Mouse (Mus musculus) limb, embryonic 10.5 days (tissue): ENCODE measurements around the gene Ccsap. TPM values are rescaled to one million over a fixed set of nuclear protein-coding genes. Genes with fewer than 3 reads are reported as not detected.

Experiments
- DNase-seq: peaks from one replicate; pipeline ENCODE4 v3.0.0-alpha.2; 2017; ENCODE audit warnings: low spot score
- H3K27ac ChIP-seq: fragments of 300-500 bp; sonication (generic); 2 replicates; pipeline ENCODE4 v1.5.1; 2016; ENCODE audit warnings: mild to moderate bottlenecking
- H3K27me3 ChIP-seq: fragments of 300-500 bp; sonication (generic); 2 replicates; pipeline ENCODE4 v1.6.1; 2016; ENCODE audit warnings: low read depth, mild to moderate bottlenecking; ENCODE audit not compliant: poor library complexity, severe bottlenecking
- H3K36me3 ChIP-seq: fragments of 300-500 bp; sonication (generic); 2 replicates; pipeline ENCODE4 v1.6.1; 2016; ENCODE audit warnings: mild to moderate bottlenecking, moderate library complexity
- H3K4me1 ChIP-seq: fragments of 300-500 bp; sonication (generic); 2 replicates; pipeline ENCODE4 v1.6.1; 2016
- H3K4me3 ChIP-seq: fragments of 300-500 bp; sonication (generic); 2 replicates; pipeline ENCODE4 v1.5.1; 2016; ENCODE audit warnings: mild to moderate bottlenecking, moderate library complexity
- H3K9me3 ChIP-seq: fragments of 300-500 bp; sonication (generic); replicated peaks from 2 replicates; pipeline ENCODE4 v1.6.1; 2016; ENCODE audit warnings: mild to moderate bottlenecking
- WGBS: fragments of 180-500 bp; shearing (Covaris S2); methylation state at CpG from one replicate; pipeline ENCODE4 v1.1.7; 2016; 5-methylcytosine and 5-hydroxymethylcytosine counted together
- polyA plus RNA-seq: library from polyadenylated mRNA; unstranded; fragments of >200 nt; fragmentation: Nextera tagmentation; extraction: Ambion mirVana; gene quantifications from 2 replicates; pipeline ENCODE4 v1.2.1, GENCODE M21; 2016

Ccsap gene
- polyA plus RNA-seq, 1 experiment from 2014 or later = 6.1 TPM

- Histone ChIP-seq H3K36me3 (peaks cover 13% of the 10 kb centered on the region), H3K4me1 (peaks cover 34% of the 10 kb centered on the region), H3K4me3 (peak overlapping the region; percentile 93), H3K27ac (peak overlapping the region; percentile 95; the same call in 1 of the 2 replicates), H3K27me3 (no peaks in the 10 kb centered on the region), H3K9me3 (no peaks in the 10 kb centered on the region)
- no peak for DNase-seq
- WGBS = 26% methylated on average over 14 of the region's 14 CpGs
Observed at GRCm38 (mm10) chr8:123807024-123807431, 53.0 kb downstream of the Ccsap start.

DNA sequence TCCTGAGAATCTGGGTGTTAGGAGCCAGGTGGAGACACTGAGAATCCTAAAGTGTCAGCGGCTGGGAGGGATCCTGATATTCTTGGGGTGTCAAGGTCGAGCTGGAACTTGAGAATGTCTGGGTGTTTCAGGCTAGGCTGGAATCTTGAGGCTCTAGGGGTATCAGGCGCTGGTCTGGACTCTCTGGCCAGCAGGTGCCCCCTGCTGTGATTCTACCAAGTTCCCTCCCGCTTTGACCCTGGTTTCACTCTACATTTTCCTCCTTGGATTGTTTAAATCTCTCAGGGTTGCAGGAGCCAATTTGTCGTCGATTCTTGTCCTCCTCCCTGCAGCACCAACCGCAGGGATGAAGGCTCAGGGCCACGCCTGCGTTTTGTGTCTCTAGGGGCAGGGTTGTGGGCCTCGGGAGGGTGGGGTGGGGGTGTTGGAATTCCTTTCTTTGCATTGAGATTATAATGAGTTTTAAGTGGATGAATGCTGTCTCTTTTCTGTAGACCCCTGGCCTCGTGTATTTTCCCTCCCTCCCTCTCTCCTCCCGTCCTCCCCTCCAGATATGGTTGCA lies 53.6 kb downstream of the Ccsap start:
- H3K27ac ChIP-seq = peak overlapping the region; percentile 95
- DNase-seq = no peak
- peaks cover 13% of the 10 kb centered on the region for H3K36me3 ChIP-seq
- WGBS = 3% methylated on average over 12 of the region's 12 CpGs
- H3K4me1 ChIP-seq = peaks cover 34% of the 10 kb centered on the region
- H3K9me3 ChIP-seq = no peaks in the 10 kb centered on the region
- H3K4me3 ChIP-seq = peak overlapping the region; percentile 93
- H3K27me3 ChIP-seq = no peaks in the 10 kb centered on the region

- Histone ChIP-seq H3K27me3 (no peaks in the 10 kb centered on the region), H3K27ac (peak within 1 kb of the TSS; percentile 95), H3K4me3 (peak within 1 kb of the TSS; percentile 93), H3K36me3 (peaks cover 13% of the 10 kb centered on the region), H3K4me1 (peaks cover 34% of the 10 kb centered on the region), H3K9me3 (no peaks in the 10 kb centered on the region)
- under 1% methylated on average over 47 of the region's 48 CpGs for WGBS
- DNase-seq = peak; percentile 93
Observed at GRCm38 (mm10) chr8:123805718-123806373, 54.2 kb downstream of the Ccsap start, which contains the start of gene Rab4a. Rab4a (plus strand) TSS chr8:123805985.

- peak overlapping the region; percentile 95 for H3K27ac ChIP-seq
- H3K27me3 ChIP-seq = no peaks in the 10 kb centered on the region
- peaks cover 36% of the 10 kb centered on the region for H3K4me1 ChIP-seq
- H3K36me3 ChIP-seq = peaks cover 12% of the 10 kb centered on the region
- 17% methylated on average over 15 of the region's 15 CpGs for WGBS
- no peaks in the 10 kb centered on the region for H3K9me3 ChIP-seq
- H3K4me3 ChIP-seq = peak overlapping the region; percentile 93
- no peak for DNase-seq
Observed at GRCm38 (mm10) chr8:123805209-123805717, 54.7 kb downstream of the Ccsap start.

DNA sequence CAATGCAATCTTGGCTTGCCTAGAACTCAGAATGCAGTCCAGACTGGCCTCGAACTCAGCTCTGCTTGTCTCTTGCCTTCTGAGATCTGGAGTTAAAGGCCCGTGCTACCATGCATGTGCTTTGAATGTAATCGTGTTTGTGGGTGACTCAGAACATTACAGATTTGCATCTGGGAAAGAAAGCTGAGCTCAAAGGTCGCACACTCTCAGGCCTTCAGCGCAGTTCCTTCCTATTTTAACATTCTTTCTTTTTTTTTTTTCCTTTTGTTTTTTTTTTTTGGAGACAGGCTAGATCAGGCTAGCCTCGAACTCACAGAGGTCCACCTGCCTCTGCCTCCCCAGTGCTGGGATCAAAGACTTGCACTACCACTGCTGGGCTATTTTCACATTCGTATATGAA lies 55.4 kb downstream of the Ccsap start:
- peaks cover 6% of the 10 kb centered on the region for H3K36me3 ChIP-seq
- H3K4me1 ChIP-seq = peaks cover 42% of the 10 kb centered on the region
- H3K27ac ChIP-seq = no peak overlapping the region
- whole genome bisulfite sequencing = 88% methylated on average over 7 of the region's 7 CpGs
- H3K4me3 ChIP-seq = no peak overlapping the region
- H3K9me3 ChIP-seq = no peaks in the 10 kb centered on the region
- DNase-seq = no peak
- no peaks in the 10 kb centered on the region for H3K27me3 ChIP-seq

GRCm38 (mm10) chr8:123803639-123804038 lies 56.4 kb downstream of the Ccsap start:
- H3K36me3 ChIP-seq = no peaks in the 10 kb centered on the region
- peaks cover 52% of the 10 kb centered on the region for H3K4me1 ChIP-seq
- 93% methylated on average over 1 of the region's 1 CpGs for WGBS
- no peak overlapping the region for H3K4me3 ChIP-seq
- no peaks in the 10 kb centered on the region for H3K9me3 ChIP-seq
- DNase-seq = no peak
- no peak overlapping the region for H3K27ac ChIP-seq
- no peaks in the 10 kb centered on the region for H3K27me3 ChIP-seq

- DNase-seq = no peak
- WGBS = 92% methylated on average over 2 of the region's 2 CpGs
- H3K27me3 ChIP-seq = no peaks in the 10 kb centered on the region
- H3K4me3 ChIP-seq = no peak overlapping the region
- peaks cover 42% of the 10 kb centered on the region for H3K4me1 ChIP-seq
- H3K27ac ChIP-seq = no peak overlapping the region
- no peaks in the 10 kb centered on the region for H3K9me3 ChIP-seq
- no peaks in the 10 kb centered on the region for H3K36me3 ChIP-seq
Observed at GRCm38 (mm10) chr8:123801538-123801937, 58.5 kb downstream of the Ccsap start.

DNA sequence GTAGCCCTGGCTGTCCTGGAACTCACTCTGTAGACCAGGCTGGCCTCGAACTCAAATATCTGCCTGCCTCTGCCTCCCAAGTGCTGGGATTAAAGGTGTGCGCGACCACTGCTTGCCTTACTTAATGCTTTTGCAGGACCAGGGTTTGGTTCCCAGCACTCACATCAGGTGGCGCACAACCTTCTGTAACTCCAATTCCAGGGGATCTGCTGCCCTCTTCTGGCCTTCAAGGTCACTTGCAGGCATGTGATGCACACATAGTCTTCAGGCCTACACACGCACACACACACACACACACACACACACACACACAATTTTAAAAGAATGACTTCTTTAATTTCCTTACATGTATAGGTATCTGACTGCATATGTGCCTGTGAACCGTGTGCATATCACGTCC lies 59.1 kb downstream of the Ccsap start:
- no peaks in the 10 kb centered on the region for H3K36me3 ChIP-seq
- no peak for DNase-seq
- no peak overlapping the region for H3K4me3 ChIP-seq
- 96% methylated on average over 7 of the region's 7 CpGs for WGBS
- no peak overlapping the region for H3K27ac ChIP-seq
- H3K4me1 ChIP-seq = peaks cover 37% of the 10 kb centered on the region
- H3K27me3 ChIP-seq = no peaks in the 10 kb centered on the region
- H3K9me3 ChIP-seq = no peaks in the 10 kb centered on the region

GRCm38 (mm10) chr8:123799885-123800284 lies 60.1 kb downstream of the Ccsap start:
- Histone ChIP-seq H3K9me3 (no peaks in the 10 kb centered on the region), H3K4me1 (peaks cover 27% of the 10 kb centered on the region), H3K27ac (peak overlapping the region; percentile 62), H3K4me3 (no peak overlapping the region), H3K27me3 (no peaks in the 10 kb centered on the region), H3K36me3 (no peaks in the 10 kb centered on the region)
- peak; percentile 82 for DNase-seq
- WGBS = 13% methylated on average over 3 of the region's 3 CpGs

GRCm38 (mm10) chr8:123799434-123799833 lies 60.6 kb downstream of the Ccsap start:
- WGBS = 77% methylated on average over 6 of the region's 6 CpGs
- H3K27ac ChIP-seq = peak overlapping the region; percentile 62
- no peak for DNase-seq

DNA sequence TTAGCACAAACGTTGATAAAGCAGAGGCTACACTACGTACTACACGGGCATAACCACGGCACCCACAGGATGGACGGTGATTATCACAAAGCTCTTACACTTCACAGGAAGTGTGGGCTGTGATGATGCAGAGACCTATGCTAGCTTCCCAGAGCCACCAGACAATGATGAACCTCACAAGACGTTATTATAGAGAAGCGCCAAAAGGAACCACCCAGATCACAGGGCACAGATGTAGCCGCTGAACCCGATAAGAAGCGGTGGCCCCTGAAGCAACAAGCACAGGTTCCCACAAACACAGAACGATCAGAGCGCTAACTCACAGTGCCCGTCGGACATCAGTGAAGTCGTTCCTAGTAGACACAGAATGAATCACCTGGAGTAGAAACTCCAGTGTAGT lies 62.1 kb downstream of the Ccsap start:
- no peaks in the 10 kb centered on the region for H3K36me3 ChIP-seq
- H3K9me3 ChIP-seq = no peaks in the 10 kb centered on the region
- H3K4me3 ChIP-seq = no peak overlapping the region
- DNase-seq = no peak
- peaks cover 30% of the 10 kb centered on the region for H3K4me1 ChIP-seq
- H3K27me3 ChIP-seq = no peaks in the 10 kb centered on the region
- no peak overlapping the region for H3K27ac ChIP-seq
- 95% methylated on average over 15 of the region's 15 CpGs for WGBS

More at GRCm38 (mm10) chr8:123799434-123799833, 60.6 kb downstream of the Ccsap start:
- Histone ChIP-seq H3K4me3 (no peak overlapping the region), H3K36me3 (no peaks in the 10 kb centered on the region), H3K27me3 (no peaks in the 10 kb centered on the region), H3K9me3 (no peaks in the 10 kb centered on the region), H3K4me1 (peaks cover 26% of the 10 kb centered on the region)

DNA sequence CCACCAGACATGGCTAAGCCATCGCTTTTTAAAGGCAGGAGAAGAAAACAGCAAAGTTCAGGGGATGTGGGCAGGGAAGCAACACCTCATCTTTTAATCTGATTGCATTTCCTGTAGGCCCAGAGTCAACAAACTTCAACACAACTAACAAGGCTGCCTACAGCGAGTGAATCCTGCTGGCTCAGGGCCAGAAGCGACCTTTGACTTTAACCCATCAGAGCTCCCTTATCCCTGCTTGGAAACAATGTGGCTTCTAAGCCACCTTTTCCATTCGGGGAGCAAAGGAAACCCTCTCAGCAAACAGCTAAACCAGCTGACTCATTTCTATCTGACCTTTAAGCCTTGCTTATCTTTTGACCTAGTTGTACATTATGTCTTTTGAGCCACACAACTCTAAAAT lies 63.3 kb downstream of the Ccsap start:
- Histone ChIP-seq H3K9me3 (no peaks in the 10 kb centered on the region), H3K27me3 (no peaks in the 10 kb centered on the region), H3K4me3 (no peak overlapping the region), H3K36me3 (no peaks in the 10 kb centered on the region), H3K27ac (no peak overlapping the region), H3K4me1 (peaks cover 30% of the 10 kb centered on the region)
- WGBS = 47% methylated on average over 4 of the region's 4 CpGs
- no peak for DNase-seq

- 88% methylated on average over 4 of the region's 4 CpGs for WGBS
- peaks cover 23% of the 10 kb centered on the region for H3K4me1 ChIP-seq
Observed at GRCm38 (mm10) chr8:123794766-123795165, 65.2 kb downstream of the Ccsap start.

More at GRCm38 (mm10) chr8:123794766-123795165, 65.2 kb downstream of the Ccsap start:
- Histone ChIP-seq H3K4me3 (no peak overlapping the region), H3K9me3 (no peaks in the 10 kb centered on the region), H3K27me3 (no peaks in the 10 kb centered on the region), H3K27ac (no peak overlapping the region), H3K36me3 (no peaks in the 10 kb centered on the region)
- no peak for DNase-seq
